Mouse (Mus musculus) frontal cortex, adult 2 months (tissue): ENCODE measurements at regions not wholly inside any gene's neighbourhood (a gene's known extent, or its start where the extent isn't known, plus 50 kb on each side); places are given as distances from the start of the nearest gene placed in this dataset.
"Not testable (repeated sequence)": the region's sequence is repeated elsewhere in the genome, so short reads cannot be mapped to it uniquely, and the experiment has no call there.

Experiments used
- DNase-seq, 2 experiments: peaks; one replicate each; pipeline ENCODE4 v3.0.0; 2022; ENCODE audit warnings: low spot score in 1 of 2; ENCODE audit errors: extremely low spot score in 1 of 2

GRCm38 (mm10) chr17:91466822-91467221, 374.0 kb upstream of the Nrxn1 start:
- DNase-seq, result no peak

GRCm38 (mm10) chr17:91451711-91452110, 358.8 kb upstream of the Nrxn1 start:
- peak; percentile 26 to 60 for DNase-seq

GRCm38 (mm10) chr17:91431780-91432720, 339.2 kb upstream of the Nrxn1 start:
- not testable (repeated sequence) for DNase-seq

- DNase-seq, result no peak
Measured at GRCm38 (mm10) chr17:91430351-91430750, 337.5 kb upstream of the Nrxn1 start.

- DNase-seq, result peak; percentile 57 to 68
Measured at GRCm38 (mm10) chr17:91425120-91425519, 332.2 kb upstream of the Nrxn1 start.

GRCm38 (mm10) chr17:91418582-91418981, 325.7 kb upstream of the Nrxn1 start:
- no peak for DNase-seq

GRCm38 (mm10) chr17:91390969-91391764, 298.3 kb upstream of the Nrxn1 start:
- DNase-seq, result no peak

GRCm38 (mm10) chr17:91389937-91390623, 297.2 kb upstream of the Nrxn1 start:
- DNase-seq, result not testable (repeated sequence)

GRCm38 (mm10) chr17:91388521-91388920, 295.6 kb upstream of the Nrxn1 start:
- no peak for DNase-seq

GRCm38 (mm10) chr17:91388039-91388438, 295.2 kb upstream of the Nrxn1 start:
- DNase-seq, result no peak

- DNase-seq, result peak; percentile 3 to 31
Measured at GRCm38 (mm10) chr17:91385949-91386348, 293.1 kb upstream of the Nrxn1 start.

- DNase-seq, result no peak
Measured at GRCm38 (mm10) chr17:91368156-91368555, 275.3 kb upstream of the Nrxn1 start.

- no peak for DNase-seq
Measured at GRCm38 (mm10) chr17:91361261-91361660, 268.4 kb upstream of the Nrxn1 start.

GRCm38 (mm10) chr17:91352107-91352506, 259.2 kb upstream of the Nrxn1 start:
- DNase-seq, result no peak

- DNase-seq, result no peak
Measured at GRCm38 (mm10) chr17:91336882-91337281, 244.0 kb upstream of the Nrxn1 start.

- no peak for DNase-seq
Measured at GRCm38 (mm10) chr17:91333790-91334189, 240.9 kb upstream of the Nrxn1 start.

- no peak for DNase-seq
Measured at GRCm38 (mm10) chr17:91333202-91333601, 240.3 kb upstream of the Nrxn1 start.

GRCm38 (mm10) chr17:91324377-91324776, 231.5 kb upstream of the Nrxn1 start:
- DNase-seq, result no peak

- DNase-seq, result no peak
Measured at GRCm38 (mm10) chr17:91286875-91287274, 194.0 kb upstream of the Nrxn1 start.

GRCm38 (mm10) chr17:91274378-91274777, 181.5 kb upstream of the Nrxn1 start:
- DNase-seq, result no peak

- no peak for DNase-seq
Measured at GRCm38 (mm10) chr17:91238719-91239118, 145.8 kb upstream of the Nrxn1 start.
